Mouse (Mus musculus) thymus, adult 2 months (tissue): ENCODE measurements around the gene Kifc3.

Experiments used
- CTCF ChIP-seq: fragments of 200-500 bp; IDR thresholded peaks from 2 replicates; pipeline ENCODE4 v1.5.1; 2012; ENCODE audit warnings: mild to moderate bottlenecking, control low read depth, low read length, moderate library complexity, borderline replicate concordance; ENCODE audit not compliant: control insufficient read depth, poor library complexity, insufficient read depth; ENCODE audit errors: extremely low read depth
- POLR2A ChIP-seq: fragments of 200-500 bp; IDR thresholded peaks from 2 replicates; pipeline ENCODE4 v1.6.1; 2012; ENCODE audit warnings: mild to moderate bottlenecking, low read length, control low read depth, moderate library complexity; ENCODE audit not compliant: control insufficient read depth, poor library complexity, insufficient read depth; ENCODE audit errors: extremely low read depth

GRCm38 (mm10) chr8:95130966-95131537 is 71.6 kb downstream of the Kifc3 start:
- no peak for TF ChIP-seq POLR2A
- no peak for TF ChIP-seq CTCF
